Mouse (Mus musculus): Measurements from ENCODE around the gene Ptpra.

GRCm38 (mm10) chr2:130532201-130532600 lies 82.1 kb downstream of the Ptpra start:
- TF ChIP-seq POLR2A (IDR thresholded peaks at IDR 0.05; ENCODE audit: low read depth, low read length), result no peak
- TF ChIP-seq TCF12 (IDR thresholded peaks at IDR 0.05; ENCODE audit: low read depth, low read length), result no peak
- no peak for TF ChIP-seq CTCF (conservative IDR thresholded peaks at IDR 0.05 in 1 of 2, IDR thresholded peaks at IDR 0.05 in 1 of 2; ENCODE audit: low read depth in 2 of 2, low read length in 2 of 2)
- no peak for TF ChIP-seq MXI1 (IDR thresholded peaks at IDR 0.05; ENCODE audit: low read depth, low read length)
- TF ChIP-seq USF1 (IDR thresholded peaks at IDR 0.05; ENCODE audit: low read depth, low read length), result no peak
- TF ChIP-seq ETS1 (conservative IDR thresholded peaks at IDR 0.05; ENCODE audit: low read depth, low read length), result no peak
- TF ChIP-seq SMC3 (IDR thresholded peaks at IDR 0.05; ENCODE audit: low read depth, low read length), result no peak
- TF ChIP-seq MAX (IDR thresholded peaks at IDR 0.05; ENCODE audit: low read length), result no peak
- TF ChIP-seq ZNF384 (IDR thresholded peaks at IDR 0.05; ENCODE audit: low read depth, low read length), result no peak
- no peak for TF ChIP-seq HCFC1 (IDR thresholded peaks at IDR 0.05; ENCODE audit: low read depth, low read length)
- TF ChIP-seq BHLHE40 (IDR thresholded peaks at IDR 0.05; ENCODE audit: low read depth, low read length), result no peak
- no peak for TF ChIP-seq MAZ (IDR thresholded peaks at IDR 0.05; ENCODE audit: low read depth, low read length)
- TF ChIP-seq POLR2AphosphoS2 (IDR thresholded peaks at IDR 0.05; ENCODE audit: low read depth, low read length), result no peak

Data from CH12.LX (cell line).